Mouse (Mus musculus): ENCODE data around the gene Lck.
A peak's percentile ranks its signal among the peaks of the same experiment; 100 is the strongest.

Lck gene

GRCm38 (mm10) chr4:129573430-129573829 is at the start of gene Lck:
Gene Lck, minus strand, starts transcription at chr4:129573641.
- no peak for DNase-seq

- DNase-seq: no peak
Observed at GRCm38 (mm10) chr4:129622803-129623535, 49.5 kb upstream of the Lck start.

GRCm38 (mm10) chr4:129622120-129622802 is 48.8 kb upstream of the Lck start:
- DNase-seq: no peak

- DNase-seq: no peak
Observed at GRCm38 (mm10) chr4:129621283-129621841, 47.9 kb upstream of the Lck start.

GRCm38 (mm10) chr4:129620419-129621282 is 47.2 kb upstream of the Lck start:
- no peak for DNase-seq

- DNase-seq: peak; percentile 96
Observed at GRCm38 (mm10) chr4:129618786-129619691, 45.6 kb upstream of the Lck start, which contains the start of gene Iqcc. Gene Iqcc, minus strand, starts transcription at chr4:129619099.

GRCm38 (mm10) chr4:129618031-129618430 is 44.6 kb upstream of the Lck start:
- no peak for DNase-seq

GRCm38 (mm10) chr4:129617121-129617641 is 43.7 kb upstream of the Lck start:
- no peak for DNase-seq

- DNase-seq: no peak
Observed at GRCm38 (mm10) chr4:129616631-129617030, 43.2 kb upstream of the Lck start.

GRCm38 (mm10) chr4:129615801-129616290 is 42.4 kb upstream of the Lck start:
- no peak for DNase-seq

- DNase-seq: no peak
Observed at GRCm38 (mm10) chr4:129614093-129614492, 40.7 kb upstream of the Lck start, which contains the start of gene Dcdc2b. Gene Dcdc2b, minus strand, starts transcription at chr4:129614257.

GRCm38 (mm10) chr4:129610472-129610871 is 37.0 kb upstream of the Lck start:
- DNase-seq: no peak

- DNase-seq: no peak
Observed at GRCm38 (mm10) chr4:129610026-129610425, 36.6 kb upstream of the Lck start.

GRCm38 (mm10) chr4:129609139-129609631 is 35.7 kb upstream of the Lck start:
- DNase-seq: no peak

GRCm38 (mm10) chr4:129608426-129609025 is 35.1 kb upstream of the Lck start:
- DNase-seq: peak; percentile 78

GRCm38 (mm10) chr4:129600233-129601158 is 27.1 kb upstream of the Lck start, which contains the start of the genes Eif3i and Tmem234:
Gene Eif3i, minus strand, starts transcription at chr4:129600648.
Gene Tmem234, plus strand, starts transcription at chr4:129600668.
- peak; percentile 84 for DNase-seq

GRCm38 (mm10) chr4:129588865-129589264 is 15.4 kb upstream of the Lck start:
- DNase-seq: no peak

GRCm38 (mm10) chr4:129586943-129587342 is 13.5 kb upstream of the Lck start:
- no peak for DNase-seq

- DNase-seq: no peak
Observed at GRCm38 (mm10) chr4:129585773-129586172, 12.3 kb upstream of the Lck start.

Measured in right cerebral cortex, postnatal 25 days (tissue).